Mouse (Mus musculus) lung, adult 18-20 months (tissue): Measurements from ENCODE around the gene Cyb561.

ENCODE experiments used
- DNase-seq, 2 experiments: peaks; one replicate each; pipeline ENCODE4 v3.0.0; 2022; ENCODE audit warnings: mixed read lengths in 2 of 2

Gene Cyb561

GRCm38 (mm10) chr11:105951601-105952044 lies 1.5 kb downstream of the Cyb561 start:
- no peak for DNase-seq

- DNase-seq: no peak
These were observed 2.6 kb downstream of the Cyb561 start for GRCm38 (mm10) chr11:105950519-105950918.

GRCm38 (mm10) chr11:105948255-105948654 lies 4.9 kb downstream of the Cyb561 start:
- no peak for DNase-seq

- DNase-seq: peak; percentile 61 to 76
These were observed 6.4 kb downstream of the Cyb561 start for GRCm38 (mm10) chr11:105946694-105947154.

- DNase-seq: peak; percentile 78 to 86
These were observed 8.1 kb downstream of the Cyb561 start for GRCm38 (mm10) chr11:105944770-105945672.

- DNase-seq: peak; percentile 87 to 90
These were observed 9.0 kb downstream of the Cyb561 start for GRCm38 (mm10) chr11:105944126-105944621.

- DNase-seq: peak; percentile 72 to 83
These were observed 9.7 kb downstream of the Cyb561 start for GRCm38 (mm10) chr11:105943133-105944102.

- no peak for DNase-seq
These were observed 11.2 kb downstream of the Cyb561 start for GRCm38 (mm10) chr11:105941973-105942372.

- DNase-seq: no peak
These were observed 14.4 kb downstream of the Cyb561 start for GRCm38 (mm10) chr11:105938771-105939170.

GRCm38 (mm10) chr11:105936974-105937373 lies 16.2 kb downstream of the Cyb561 start:
- no peak for DNase-seq

- peak; percentile 68 to 71 for DNase-seq
These were observed 16.9 kb downstream of the Cyb561 start for GRCm38 (mm10) chr11:105936200-105936599.

GRCm38 (mm10) chr11:105935496-105935895 lies 17.6 kb downstream of the Cyb561 start:
- no peak for DNase-seq

- no peak for DNase-seq
These were observed 18.3 kb downstream of the Cyb561 start for GRCm38 (mm10) chr11:105934816-105935215.

DNA sequence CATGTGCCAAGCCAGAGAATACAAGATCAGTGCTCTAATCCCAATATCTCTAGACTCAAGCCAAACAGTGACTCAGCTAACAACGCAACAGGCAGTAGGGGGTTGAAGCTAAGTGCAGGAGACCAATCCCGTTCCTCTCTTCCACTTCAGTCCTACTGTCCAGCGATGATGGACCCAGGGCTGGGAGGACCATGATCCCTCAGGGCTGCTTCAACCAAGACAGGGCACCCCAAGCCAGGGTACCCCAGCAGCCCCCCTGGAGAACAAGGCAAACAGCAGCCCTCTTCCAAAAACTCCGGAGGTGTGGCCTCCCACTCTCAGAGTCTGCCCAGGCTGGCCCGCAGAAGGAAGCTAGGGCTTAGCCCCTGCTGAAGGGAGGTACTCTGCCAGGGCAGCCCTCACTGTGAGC lies 18.8 kb downstream of the Cyb561 start:
- DNase-seq: peak in 1 of 2 experiments; percentile 34

GRCm38 (mm10) chr11:105933746-105934145 lies 19.4 kb downstream of the Cyb561 start:
- peak; percentile 58 to 71 for DNase-seq

DNA sequence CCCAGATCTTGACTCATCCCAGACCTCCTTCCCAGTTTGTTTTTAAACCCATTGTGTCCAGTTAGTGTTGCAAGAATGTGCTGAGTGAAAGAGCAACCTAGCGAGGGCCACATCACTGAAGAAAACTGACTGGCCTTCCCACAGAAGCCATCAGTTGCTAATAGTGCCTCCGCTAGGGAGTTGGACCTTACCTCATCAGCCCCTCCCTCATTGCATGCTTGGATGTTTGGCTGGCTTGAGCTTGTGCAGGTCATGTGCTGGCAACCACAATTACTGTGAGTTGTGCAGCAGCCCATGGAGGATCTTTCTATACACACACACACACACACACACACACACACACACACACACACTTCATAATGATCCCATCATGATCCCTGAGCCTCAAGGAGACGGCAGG lies 21.8 kb downstream of the Cyb561 start:
- DNase-seq: no peak

DNA sequence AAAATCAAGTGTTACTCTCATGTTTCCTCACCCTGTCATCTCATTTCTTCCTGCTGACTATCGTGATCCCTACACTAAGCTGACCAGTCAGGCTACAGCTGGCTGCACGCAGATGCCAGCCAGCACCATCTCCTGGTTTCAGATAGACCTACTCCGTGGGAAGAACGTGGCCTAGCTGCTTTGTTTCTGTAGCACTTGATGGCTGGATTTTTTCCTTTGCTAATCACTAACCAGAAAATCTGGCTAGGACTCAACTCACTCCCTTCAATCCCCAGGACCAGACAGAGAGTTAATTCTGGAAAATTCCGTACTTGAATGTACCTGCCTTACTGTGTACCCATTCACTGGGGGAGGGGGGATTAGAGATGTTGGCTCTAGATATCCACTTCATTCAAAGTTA lies 25.0 kb downstream of the Cyb561 start:
- no peak for DNase-seq

- peak; percentile 72 to 83 for DNase-seq
These were observed 25.8 kb downstream of the Cyb561 start for GRCm38 (mm10) chr11:105927065-105928030.

GRCm38 (mm10) chr11:105922769-105923663 lies 30.1 kb downstream of the Cyb561 start:
- DNase-seq: no peak

- no peak for DNase-seq
These were observed 31.9 kb downstream of the Cyb561 start for GRCm38 (mm10) chr11:105921275-105921674.
